Mouse (Mus musculus): Measurements from ENCODE around the gene Olfm1. TPM values are rescaled to one million over a fixed set of nuclear protein-coding genes. Genes with fewer than 3 reads are reported as not detected.

The Olfm1 gene
- polyA plus RNA-seq, 1 experiment from 2014 or later = 139 TPM

DNA sequence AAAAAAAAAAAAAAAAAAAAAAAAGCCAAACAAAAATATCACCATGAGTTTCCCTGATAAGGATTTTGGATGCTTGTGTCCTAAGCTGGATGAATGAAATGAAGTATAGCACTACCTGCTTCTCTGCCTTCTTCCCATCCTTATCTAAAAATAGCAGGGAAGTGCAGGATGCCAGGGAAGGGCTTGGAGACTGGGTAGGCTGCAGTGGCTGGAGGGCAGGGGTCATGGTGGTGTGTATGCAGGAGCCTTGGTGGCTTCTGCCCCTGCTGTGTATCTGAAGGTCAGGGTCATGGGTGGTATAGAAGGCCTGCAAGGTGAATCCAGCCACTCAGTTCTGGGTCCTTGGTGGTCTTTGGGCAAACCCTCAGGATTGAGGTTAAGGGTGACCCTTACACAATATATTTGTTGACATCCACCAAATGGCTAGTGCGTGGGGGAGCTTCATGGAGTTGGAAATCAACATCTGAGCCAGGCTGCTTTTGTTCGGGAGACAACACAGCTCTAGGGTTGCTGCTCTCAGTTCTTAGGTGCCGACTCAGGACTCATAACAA, 14.5 kb downstream of the Olfm1 start:
- Histone ChIP-seq H3K4me2 (replicated peaks; ENCODE audit: low read depth, low read length) (peak overlapping the region; percentile 99), H3K4me3 (ENCODE audit: low read depth, low read length) (0 out of 2 replicates have a peak overlapping the region, but pooled peaks have one; percentile 8), H3K9ac (ENCODE audit: low read depth, low read length) (peak overlapping the region; percentile 15; the same call in 1 of the 2 replicates), H3K4me1 (replicated peaks; ENCODE audit: control insufficient read depth, insufficient read depth, low read length) (peaks cover 17% of the 10 kb centered on the region; the same call in 1 of the 2 replicates), H3K36me3 (ENCODE audit: control insufficient read depth, insufficient read depth, low read length) (no peaks in the 10 kb centered on the region), H3K9me3 (ENCODE audit: control insufficient read depth, low read length) (no peaks in the 10 kb centered on the region), H3K27ac (ENCODE audit: low read depth, low read length) (no peak overlapping the region), H3K27me3 (ENCODE audit: control insufficient read depth, insufficient read depth, low read length) (no peaks in the 10 kb centered on the region; the same call in 1 of the 2 replicates)
- DNase-seq (ENCODE audit: low spot score) (no peak), ATAC-seq (ENCODE audit: low FRiP score) (no peak)
- WGBS = 64% methylated on average over 3 of the region's 3 CpGs

DNA sequence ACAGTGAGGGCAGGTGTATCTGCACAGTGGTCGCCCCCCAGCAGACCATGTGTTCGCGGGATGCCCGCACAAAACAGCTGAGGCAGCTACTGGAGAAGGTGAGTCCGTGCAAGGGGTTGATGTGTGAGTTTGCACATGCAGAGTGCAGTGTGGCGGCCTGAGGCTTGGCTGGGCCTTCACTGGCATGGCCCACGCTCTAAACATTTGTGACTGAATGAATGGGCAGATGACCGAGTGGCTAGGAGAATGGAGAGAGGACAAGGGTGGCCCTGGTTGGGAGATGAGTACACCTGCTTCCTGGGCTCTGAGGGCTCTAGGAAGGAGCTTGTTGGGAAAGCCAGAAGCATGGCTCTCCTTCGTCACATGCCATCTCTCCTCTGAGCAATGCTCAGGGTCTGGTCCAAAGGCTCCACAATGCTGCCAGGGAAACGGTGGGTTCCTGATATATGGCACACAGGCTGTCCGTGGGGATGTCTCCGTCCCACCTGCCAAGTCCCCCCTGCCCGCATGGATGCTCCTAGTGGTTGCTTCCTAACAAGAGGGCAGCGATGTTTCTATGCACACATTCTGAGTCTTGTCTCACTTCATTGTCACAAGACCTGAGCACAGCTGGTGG, 15.4 kb downstream of the Olfm1 start:
- Histone ChIP-seq H3K9ac (ENCODE audit: low read depth, low read length) (no peak overlapping the region), H3K36me3 (ENCODE audit: control insufficient read depth, insufficient read depth, low read length) (no peaks in the 10 kb centered on the region), H3K4me2 (replicated peaks; ENCODE audit: low read depth, low read length) (0 out of 2 replicates have a peak overlapping the region, but pooled peaks have one; percentile 99), H3K4me3 (ENCODE audit: low read depth, low read length) (no peak overlapping the region), H3K27me3 (ENCODE audit: control insufficient read depth, insufficient read depth, low read length) (no peaks in the 10 kb centered on the region; the same call in 1 of the 2 replicates), H3K4me1 (replicated peaks; ENCODE audit: control insufficient read depth, insufficient read depth, low read length) (peaks cover 17% of the 10 kb centered on the region; the same call in 1 of the 2 replicates), H3K9me3 (ENCODE audit: control insufficient read depth, low read length) (no peaks in the 10 kb centered on the region), H3K27ac (ENCODE audit: low read depth, low read length) (no peak overlapping the region)
- 90% methylated on average over 14 of the region's 14 CpGs for WGBS
- DNase-seq (ENCODE audit: low spot score) (no peak), ATAC-seq (ENCODE audit: low FRiP score) (no peak)

- 91% methylated on average over 5 of the region's 5 CpGs for WGBS
- ATAC-seq (ENCODE audit: low FRiP score) = no peak
- peaks cover 17% of the 10 kb centered on the region; the same call in 1 of the 2 replicates for H3K4me1 ChIP-seq (replicated peaks; ENCODE audit: control insufficient read depth, insufficient read depth, low read length)
Observed at GRCm38 (mm10) chr2:28209211-28209610, 16.4 kb downstream of the Olfm1 start.

GRCm38 (mm10) chr2:28209653-28210052, 16.9 kb downstream of the Olfm1 start:
- Histone ChIP-seq H3K4me3 (ENCODE audit: low read depth, low read length) (no peak overlapping the region), H3K27ac (ENCODE audit: low read depth, low read length) (peak overlapping the region; percentile 24; the same call in 1 of the 2 replicates), H3K27me3 (ENCODE audit: control insufficient read depth, insufficient read depth, low read length) (no peaks in the 10 kb centered on the region; the same call in 1 of the 2 replicates), H3K36me3 (ENCODE audit: control insufficient read depth, insufficient read depth, low read length) (peaks cover 1% of the 10 kb centered on the region), H3K4me2 (replicated peaks; ENCODE audit: low read depth, low read length) (no peak overlapping the region), H3K9me3 (ENCODE audit: control insufficient read depth, low read length) (no peaks in the 10 kb centered on the region), H3K9ac (ENCODE audit: low read depth, low read length) (no peak overlapping the region), H3K4me1 (replicated peaks; ENCODE audit: control insufficient read depth, insufficient read depth, low read length) (peaks cover 17% of the 10 kb centered on the region; the same call in 1 of the 2 replicates)
- DNase-seq (ENCODE audit: low spot score) = no peak
- no peak for ATAC-seq (ENCODE audit: low FRiP score)
- WGBS = 85% methylated on average over 12 of the region's 12 CpGs

More at GRCm38 (mm10) chr2:28209211-28209610, 16.4 kb downstream of the Olfm1 start:
- Histone ChIP-seq H3K27me3 (ENCODE audit: control insufficient read depth, insufficient read depth, low read length) (no peaks in the 10 kb centered on the region; the same call in 1 of the 2 replicates), H3K9ac (ENCODE audit: low read depth, low read length) (no peak overlapping the region), H3K4me3 (ENCODE audit: low read depth, low read length) (no peak overlapping the region), H3K27ac (ENCODE audit: low read depth, low read length) (0 out of 2 replicates have a peak overlapping the region, but pooled peaks have one; percentile 24), H3K4me2 (replicated peaks; ENCODE audit: low read depth, low read length) (no peak overlapping the region), H3K9me3 (ENCODE audit: control insufficient read depth, low read length) (no peaks in the 10 kb centered on the region), H3K36me3 (ENCODE audit: control insufficient read depth, insufficient read depth, low read length) (no peaks in the 10 kb centered on the region)
- DNase-seq (ENCODE audit: low spot score) = no peak

- DNase-seq (ENCODE audit: low spot score) (no peak), ATAC-seq (ENCODE audit: low FRiP score) (no peak)
- Histone ChIP-seq H3K36me3 (ENCODE audit: control insufficient read depth, insufficient read depth, low read length) (peaks cover 4% of the 10 kb centered on the region), H3K27me3 (ENCODE audit: control insufficient read depth, insufficient read depth, low read length) (no peaks in the 10 kb centered on the region; the same call in 1 of the 2 replicates), H3K4me3 (ENCODE audit: low read depth, low read length) (no peak overlapping the region), H3K9ac (ENCODE audit: low read depth, low read length) (no peak overlapping the region), H3K27ac (ENCODE audit: low read depth, low read length) (no peak overlapping the region; the same call in 1 of the 2 replicates), H3K4me2 (replicated peaks; ENCODE audit: low read depth, low read length) (no peak overlapping the region), H3K9me3 (ENCODE audit: control insufficient read depth, low read length) (no peaks in the 10 kb centered on the region), H3K4me1 (replicated peaks; ENCODE audit: control insufficient read depth, insufficient read depth, low read length) (0 out of 2 replicates have a peak, but pooled peaks cover 12% of the 10 kb centered on the region)
- WGBS = 70% methylated on average over 4 of the region's 4 CpGs
Observed at GRCm38 (mm10) chr2:28210273-28210672, 17.5 kb downstream of the Olfm1 start.

- Histone ChIP-seq H3K27me3 (ENCODE audit: control insufficient read depth, insufficient read depth, low read length) (no peaks in the 10 kb centered on the region; the same call in 1 of the 2 replicates), H3K9me3 (ENCODE audit: control insufficient read depth, low read length) (no peaks in the 10 kb centered on the region), H3K27ac (ENCODE audit: low read depth, low read length) (0 out of 2 replicates have a peak overlapping the region, but pooled peaks have one; percentile 13), H3K4me2 (replicated peaks; ENCODE audit: low read depth, low read length) (no peak overlapping the region), H3K4me3 (ENCODE audit: low read depth, low read length) (no peak overlapping the region), H3K36me3 (ENCODE audit: control insufficient read depth, insufficient read depth, low read length) (peaks cover 4% of the 10 kb centered on the region), H3K4me1 (replicated peaks; ENCODE audit: control insufficient read depth, insufficient read depth, low read length) (0 out of 2 replicates have a peak, but pooled peaks cover 5% of the 10 kb centered on the region), H3K9ac (ENCODE audit: low read depth, low read length) (no peak overlapping the region)
- no peak for DNase-seq (ENCODE audit: low spot score)
- 63% methylated on average over 22 of the region's 22 CpGs for WGBS
- no peak for ATAC-seq (ENCODE audit: low FRiP score)
Observed at GRCm38 (mm10) chr2:28211531-28212281, 18.9 kb downstream of the Olfm1 start.

DNA sequence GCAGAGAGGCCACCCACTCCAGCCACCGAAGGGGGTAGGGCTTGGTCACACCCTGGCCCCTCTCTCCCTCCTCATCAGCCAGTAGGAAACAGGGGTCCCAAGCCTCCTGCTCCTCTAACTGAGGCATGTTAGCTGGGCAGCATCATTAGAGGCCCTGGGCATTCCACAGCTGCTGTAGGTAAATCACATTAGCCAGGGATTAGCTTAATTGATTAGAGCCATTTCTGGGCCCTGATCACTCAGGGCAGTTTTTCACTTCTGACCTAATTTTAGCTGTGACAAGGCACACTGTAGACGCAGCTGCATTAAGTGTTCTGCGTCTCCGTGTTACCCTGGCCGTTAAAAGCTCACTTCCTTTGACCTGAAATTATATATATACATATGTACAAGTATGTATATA, 20.1 kb downstream of the Olfm1 start:
- 70% methylated on average over 5 of the region's 5 CpGs for WGBS
- DNase-seq (ENCODE audit: low spot score) (no peak), ATAC-seq (ENCODE audit: low FRiP score) (no peak)
- no peak overlapping the region for H3K9ac ChIP-seq (ENCODE audit: low read depth, low read length)
- no peaks in the 10 kb centered on the region for H3K9me3 ChIP-seq (ENCODE audit: control insufficient read depth, low read length)
- H3K27me3 ChIP-seq (ENCODE audit: control insufficient read depth, insufficient read depth, low read length) = no peaks in the 10 kb centered on the region
- no peak overlapping the region for H3K27ac ChIP-seq (ENCODE audit: low read depth, low read length)
- H3K4me3 ChIP-seq (ENCODE audit: low read depth, low read length) = no peak overlapping the region
- H3K4me1 ChIP-seq (replicated peaks; ENCODE audit: control insufficient read depth, insufficient read depth, low read length) = 0 out of 2 replicates have a peak, but pooled peaks cover 4% of the 10 kb centered on the region
- peaks cover 4% of the 10 kb centered on the region for H3K36me3 ChIP-seq (ENCODE audit: control insufficient read depth, insufficient read depth, low read length)
- no peak overlapping the region for H3K4me2 ChIP-seq (replicated peaks; ENCODE audit: low read depth, low read length)

GRCm38 (mm10) chr2:28216211-28216775, 23.5 kb downstream of the Olfm1 start:
- no peaks in the 10 kb centered on the region for H3K9me3 ChIP-seq (ENCODE audit: control insufficient read depth, low read length)
- H3K4me3 ChIP-seq (ENCODE audit: low read depth, low read length) = no peak overlapping the region
- H3K4me1 ChIP-seq (replicated peaks; ENCODE audit: control insufficient read depth, insufficient read depth, low read length) = 0 out of 2 replicates have a peak, but pooled peaks cover 2% of the 10 kb centered on the region
- H3K27me3 ChIP-seq (ENCODE audit: control insufficient read depth, insufficient read depth, low read length) = no peaks in the 10 kb centered on the region
- H3K4me2 ChIP-seq (replicated peaks; ENCODE audit: low read depth, low read length) = no peak overlapping the region
- 81% methylated on average over 5 of the region's 5 CpGs for WGBS
- no peak for DNase-seq (ENCODE audit: low spot score)
- peaks cover 4% of the 10 kb centered on the region for H3K36me3 ChIP-seq (ENCODE audit: control insufficient read depth, insufficient read depth, low read length)
- H3K27ac ChIP-seq (ENCODE audit: low read depth, low read length) = no peak overlapping the region
- ATAC-seq (ENCODE audit: low FRiP score) = no peak
- no peak overlapping the region for H3K9ac ChIP-seq (ENCODE audit: low read depth, low read length)

Data from hindbrain, embryonic 11.5 days (tissue).